In genomic region chr13:69901139-69901538, GRCm38 (mm10) we compare ENCODE assay signal across 25 mouse cellular contexts.
"Had no signal": no experiment of that assay in that cellular context is flagged by ENCODE, and none has a peak within 500 bp of the region (broad histone marks: within the 10 kb centered on the region; RNA-seq: fewer than 3 reads in every experiment).

No protein-coding gene starts in this region.

- H3K27ac ChIP-seq: heart, embryonic 10.5 days; hindbrain, embryonic 10.5 days; hindbrain, embryonic 12.5 days; hindbrain, embryonic 14.5 days; intestine, embryonic 15.5 days; layer of hippocampus, adult 2 months; left cerebral cortex, adult 2 months; limb, embryonic 10.5 days; limb, embryonic 12.5 days; liver, embryonic 13.5 days; liver, embryonic 15.5 days had no signal

- H3K9me3 ChIP-seq: heart, embryonic 10.5 days; heart, embryonic 12.5 days; hindbrain, embryonic 10.5 days; hindbrain, embryonic 12.5 days; intestine, embryonic 15.5 days; limb, embryonic 10.5 days; limb, embryonic 12.5 days; liver, embryonic 13.5 days; liver, embryonic 15.5 days had no signal

- H3K4me3 ChIP-seq: heart, embryonic 10.5 days; heart, embryonic 12.5 days; hindbrain, embryonic 10.5 days; hindbrain, embryonic 12.5 days; intestine, embryonic 15.5 days; layer of hippocampus, adult 2 months; left cerebral cortex, adult 2 months; limb, embryonic 10.5 days; limb, embryonic 12.5 days; liver, embryonic 13.5 days; liver, embryonic 15.5 days had no signal

- H3K27me3 ChIP-seq: heart, embryonic 12.5 days; hindbrain, embryonic 12.5 days; intestine, embryonic 15.5 days; limb, embryonic 12.5 days; liver, embryonic 13.5 days; liver, embryonic 15.5 days had no signal

- H3K9ac ChIP-seq: heart, embryonic 12.5 days; hindbrain, embryonic 12.5 days; hindbrain, embryonic 14.5 days; intestine, embryonic 15.5 days; limb, embryonic 12.5 days; liver, embryonic 13.5 days; liver, embryonic 15.5 days had no signal

- H3K4me2 ChIP-seq: heart, embryonic 12.5 days; hindbrain, embryonic 12.5 days; hindbrain, embryonic 14.5 days; intestine, embryonic 15.5 days; limb, embryonic 12.5 days; liver, embryonic 11.5 days; liver, embryonic 13.5 days; liver, embryonic 15.5 days had no signal

- ATAC-seq: inflammation-experienced regulatory T-cells, adult 6 months; intestine, embryonic 15.5 days; intestine, postnatal 0 days had no signal

- H3K4me1 ChIP-seq: heart, embryonic 10.5 days; heart, embryonic 12.5 days; hindbrain, embryonic 10.5 days; hindbrain, embryonic 12.5 days; intestine, embryonic 15.5 days; limb, embryonic 10.5 days; limb, embryonic 12.5 days; liver, embryonic 13.5 days; liver, embryonic 15.5 days had no signal

- H3K36me3 ChIP-seq: heart, embryonic 10.5 days; heart, embryonic 12.5 days; hindbrain, embryonic 10.5 days; hindbrain, embryonic 12.5 days; intestine, embryonic 15.5 days; limb, embryonic 10.5 days; limb, embryonic 12.5 days; liver, embryonic 13.5 days; liver, embryonic 15.5 days had no signal

- DNase-seq: gastrocnemius, postnatal 25 days; heart, adult 18-20 months; heart, postnatal 10 days; heart, postnatal 4 days; kidney, adult 18-20 months; kidney, adult 8-10 months; kidney, postnatal 10 days; kidney, postnatal 25 days; kidney, postnatal 4 days; liver; liver, embryonic 13.5 days had no signal
